Mouse (Mus musculus): Measurements from ENCODE around the gene Slc2a4. TPM values are rescaled to one million over a fixed set of nuclear protein-coding genes. Genes with fewer than 3 reads are reported as not detected.
"Not testable (repeated sequence)": the region's sequence is repeated elsewhere in the genome, so short reads cannot be mapped to it uniquely, and the experiment has no call there.

Slc2a4 gene
- polyA plus RNA-seq, 1 experiment from 2014 or later = 3.1 TPM

DNA sequence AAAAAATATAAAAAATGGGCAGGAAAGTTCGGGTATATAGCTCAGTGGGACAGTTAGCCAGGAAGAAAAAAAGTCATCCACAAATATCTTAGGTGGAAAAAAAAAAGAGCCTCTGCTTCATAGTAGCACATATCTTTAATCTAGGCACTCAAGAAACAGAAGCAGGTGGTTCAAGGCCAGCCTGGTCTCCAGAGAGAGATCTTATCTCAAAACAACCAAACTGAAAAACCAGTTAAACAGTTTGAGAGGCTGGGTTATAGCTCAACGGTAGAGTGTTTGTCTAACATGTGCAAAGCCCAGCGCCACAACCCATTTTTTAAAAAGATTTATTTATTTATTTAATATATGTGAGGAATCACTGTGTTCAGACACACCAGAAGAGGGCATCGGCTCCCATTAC is 14.9 kb downstream of the Slc2a4 start:
- ATAC-seq = no peak
- peaks cover 4% of the 10 kb centered on the region; the same call in 1 of the 2 replicates for H3K4me1 ChIP-seq (ENCODE audit: control insufficient read depth, insufficient read depth, low read length)
- no peak overlapping the region for H3K27ac ChIP-seq (ENCODE audit: low read length)
- WGBS = 78% methylated on average over 4 of the region's 4 CpGs
- no peak overlapping the region for H3K9ac ChIP-seq (ENCODE audit: low read depth, low read length)
- no peak overlapping the region for H3K4me3 ChIP-seq (ENCODE audit: low read depth, low read length)
- no peak overlapping the region for H3K4me2 ChIP-seq (ENCODE audit: low read length)
- no peaks in the 10 kb centered on the region for H3K36me3 ChIP-seq (ENCODE audit: control insufficient read depth, insufficient read depth, low read length)
- H3K9me3 ChIP-seq (replicated peaks; ENCODE audit: control insufficient read depth, low read length, poor library complexity, severe bottlenecking) = no peaks in the 10 kb centered on the region
- peaks cover 13% of the 10 kb centered on the region for H3K27me3 ChIP-seq (ENCODE audit: control insufficient read depth, insufficient read depth, low read depth, low read length)

DNA sequence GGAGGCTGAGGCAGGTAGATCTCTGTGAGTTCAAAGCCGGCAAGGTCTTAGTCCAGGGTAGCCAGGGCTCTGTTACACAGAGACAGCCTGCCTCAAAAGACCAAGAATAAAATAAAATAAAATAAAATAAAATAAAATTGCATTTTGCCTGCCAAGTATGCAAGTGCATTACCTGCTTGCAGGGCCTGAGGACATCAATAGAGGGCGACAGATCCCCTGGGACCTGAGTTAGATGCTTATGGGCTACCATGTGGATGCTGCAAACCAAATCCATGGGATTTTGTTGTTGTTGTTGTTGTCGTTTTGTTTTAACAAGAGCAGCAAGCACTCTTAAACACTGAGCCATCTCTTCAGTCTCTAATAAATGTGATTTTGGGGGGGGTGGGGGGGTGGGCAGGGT is 15.7 kb downstream of the Slc2a4 start:
- 35% methylated on average over 3 of the region's 3 CpGs for WGBS
- Histone ChIP-seq H3K4me3 (ENCODE audit: low read depth, low read length) (no peak overlapping the region), H3K9me3 (replicated peaks; ENCODE audit: control insufficient read depth, low read length, poor library complexity, severe bottlenecking) (no peaks in the 10 kb centered on the region), H3K4me1 (ENCODE audit: control insufficient read depth, insufficient read depth, low read length) (peaks cover 4% of the 10 kb centered on the region; the same call in 1 of the 2 replicates), H3K27me3 (ENCODE audit: control insufficient read depth, insufficient read depth, low read depth, low read length) (peaks cover 6% of the 10 kb centered on the region), H3K36me3 (ENCODE audit: control insufficient read depth, insufficient read depth, low read length) (no peaks in the 10 kb centered on the region), H3K27ac (ENCODE audit: low read length) (no peak overlapping the region), H3K9ac (ENCODE audit: low read depth, low read length) (no peak overlapping the region), H3K4me2 (ENCODE audit: low read length) (no peak overlapping the region)
- ATAC-seq = no peak

DNA sequence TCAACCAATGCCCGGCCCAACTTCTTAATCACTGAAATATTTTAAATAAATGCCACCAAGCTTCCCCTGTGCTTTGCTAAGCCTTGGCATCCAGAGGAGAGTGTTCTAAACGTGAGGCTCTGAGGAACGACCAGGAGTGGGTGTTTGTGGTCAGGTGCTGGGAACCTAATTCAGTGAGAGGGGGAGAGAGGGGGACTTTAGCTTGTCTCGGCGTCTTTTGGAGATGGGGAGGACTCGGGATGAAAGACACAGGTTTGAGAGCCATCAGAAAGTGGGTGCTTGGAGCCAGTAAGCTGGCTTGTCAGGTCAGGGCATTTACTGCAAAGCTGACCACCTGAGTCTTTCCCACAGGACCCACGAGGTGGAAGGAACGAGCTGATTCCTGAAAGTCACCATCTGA is 16.2 kb downstream of the Slc2a4 start:
- Histone ChIP-seq H3K36me3 (ENCODE audit: control insufficient read depth, insufficient read depth, low read length) (no peaks in the 10 kb centered on the region), H3K4me3 (ENCODE audit: low read depth, low read length) (no peak overlapping the region), H3K9ac (ENCODE audit: low read depth, low read length) (no peak overlapping the region), H3K27me3 (ENCODE audit: control insufficient read depth, insufficient read depth, low read depth, low read length) (peaks cover 1% of the 10 kb centered on the region), H3K4me1 (ENCODE audit: control insufficient read depth, insufficient read depth, low read length) (peaks cover 4% of the 10 kb centered on the region; the same call in 1 of the 2 replicates), H3K9me3 (replicated peaks; ENCODE audit: control insufficient read depth, low read length, poor library complexity, severe bottlenecking) (no peaks in the 10 kb centered on the region), H3K4me2 (ENCODE audit: low read length) (no peak overlapping the region), H3K27ac (ENCODE audit: low read length) (no peak overlapping the region)
- WGBS = 79% methylated on average over 8 of the region's 8 CpGs
- ATAC-seq = no peak

DNA sequence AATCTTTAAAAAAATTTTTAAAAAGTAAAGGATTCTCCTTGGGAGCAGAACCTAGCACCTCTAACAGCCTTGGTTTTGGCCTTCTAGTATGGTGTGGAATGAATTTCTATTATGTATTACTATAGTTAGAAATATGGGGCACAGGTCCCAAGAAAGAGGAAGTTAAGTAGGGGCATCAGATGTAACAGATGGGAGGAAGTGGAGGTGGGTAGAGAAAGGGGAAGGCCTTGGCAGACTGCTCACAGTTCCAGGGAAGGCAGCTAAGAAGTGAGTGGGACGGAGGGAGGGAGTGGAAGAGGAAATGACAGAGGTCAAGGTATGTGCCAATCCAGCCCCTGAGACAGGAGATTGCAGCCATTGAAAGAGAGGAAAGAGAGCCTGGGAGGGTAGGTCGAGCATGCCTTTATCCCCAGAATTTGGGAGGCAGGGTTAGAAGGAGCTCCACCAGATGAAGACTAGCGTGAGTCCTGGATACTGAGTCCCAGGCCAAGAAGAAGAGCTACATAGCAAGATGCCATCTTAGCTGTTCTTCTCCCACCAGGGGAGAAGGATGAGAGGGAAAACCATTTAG is 16.9 kb downstream of the Slc2a4 start:
- Histone ChIP-seq H3K27ac (ENCODE audit: low read length) (no peak overlapping the region), H3K4me1 (ENCODE audit: control insufficient read depth, insufficient read depth, low read length) (peaks cover 3% of the 10 kb centered on the region; the same call in 1 of the 2 replicates), H3K9ac (ENCODE audit: low read depth, low read length) (no peak overlapping the region), H3K36me3 (ENCODE audit: control insufficient read depth, insufficient read depth, low read length) (no peaks in the 10 kb centered on the region), H3K4me2 (ENCODE audit: low read length) (no peak overlapping the region), H3K27me3 (ENCODE audit: control insufficient read depth, insufficient read depth, low read depth, low read length) (no peaks in the 10 kb centered on the region), H3K4me3 (ENCODE audit: low read depth, low read length) (no peak overlapping the region), H3K9me3 (replicated peaks; ENCODE audit: control insufficient read depth, low read length, poor library complexity, severe bottlenecking) (no peaks in the 10 kb centered on the region)
- ATAC-seq = no peak
- WGBS = 77% methylated on average over 3 of the region's 3 CpGs

DNA sequence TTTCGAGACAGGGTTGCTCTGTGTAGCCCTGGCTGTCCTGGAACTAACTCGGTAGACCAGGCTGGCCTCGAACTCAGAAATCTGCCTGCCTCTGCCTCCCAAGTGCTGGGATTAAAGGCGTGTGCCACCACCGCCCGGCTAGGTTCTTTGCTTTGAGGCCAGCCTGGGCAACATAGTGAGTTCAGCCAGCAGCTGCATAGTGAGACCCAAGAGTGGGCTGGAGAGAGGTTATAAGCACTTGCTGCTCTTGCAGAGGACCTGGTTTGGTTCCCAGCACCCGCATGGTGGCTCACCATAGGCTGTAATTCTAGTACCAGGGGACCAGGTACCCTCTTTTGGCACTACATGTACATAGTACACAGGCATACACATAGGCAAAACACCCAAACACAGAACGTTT is 17.8 kb downstream of the Slc2a4 start:
- not testable (repeated sequence) for H3K4me2 ChIP-seq (ENCODE audit: low read length); H3K4me1 ChIP-seq (ENCODE audit: control insufficient read depth, insufficient read depth, low read length); H3K9me3 ChIP-seq (replicated peaks; ENCODE audit: control insufficient read depth, low read length, poor library complexity, severe bottlenecking); H3K36me3 ChIP-seq (ENCODE audit: control insufficient read depth, insufficient read depth, low read length); H3K27ac ChIP-seq (ENCODE audit: low read length); H3K27me3 ChIP-seq (ENCODE audit: control insufficient read depth, insufficient read depth, low read depth, low read length); H3K9ac ChIP-seq (ENCODE audit: low read depth, low read length); H3K4me3 ChIP-seq (ENCODE audit: low read depth, low read length); ATAC-seq
- 82% methylated on average over 8 of the region's 8 CpGs for WGBS

DNA sequence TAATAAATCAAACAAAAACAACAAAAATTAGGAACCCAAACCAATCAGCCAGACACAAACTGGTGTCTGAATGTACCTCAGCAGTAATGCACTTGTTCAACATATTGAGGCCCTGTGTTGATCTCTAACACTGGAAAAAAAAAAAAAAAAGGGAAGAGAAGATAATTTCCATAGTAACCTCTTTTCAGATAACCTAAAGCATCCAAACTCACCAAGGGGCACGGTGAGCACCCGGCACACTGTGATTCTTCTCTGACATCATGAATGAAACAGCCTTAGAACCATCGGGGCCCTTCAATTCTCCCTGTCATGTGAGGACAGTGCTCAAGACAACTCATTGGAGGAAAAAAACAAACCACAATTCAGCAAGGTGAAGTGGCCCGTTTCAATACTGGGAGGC is 18.3 kb downstream of the Slc2a4 start:
- H3K27ac ChIP-seq (ENCODE audit: low read length) = no peak overlapping the region
- H3K4me2 ChIP-seq (ENCODE audit: low read length) = no peak overlapping the region
- no peak for ATAC-seq
- no peaks in the 10 kb centered on the region for H3K27me3 ChIP-seq (ENCODE audit: control insufficient read depth, insufficient read depth, low read depth, low read length)
- no peak overlapping the region for H3K4me3 ChIP-seq (ENCODE audit: low read depth, low read length)
- no peak overlapping the region for H3K9ac ChIP-seq (ENCODE audit: low read depth, low read length)
- no peaks in the 10 kb centered on the region for H3K9me3 ChIP-seq (replicated peaks; ENCODE audit: control insufficient read depth, low read length, poor library complexity, severe bottlenecking)
- H3K36me3 ChIP-seq (ENCODE audit: control insufficient read depth, insufficient read depth, low read length) = no peaks in the 10 kb centered on the region
- H3K4me1 ChIP-seq (ENCODE audit: control insufficient read depth, insufficient read depth, low read length) = peaks cover 3% of the 10 kb centered on the region; the same call in 1 of the 2 replicates
- WGBS = 89% methylated on average over 4 of the region's 4 CpGs

DNA sequence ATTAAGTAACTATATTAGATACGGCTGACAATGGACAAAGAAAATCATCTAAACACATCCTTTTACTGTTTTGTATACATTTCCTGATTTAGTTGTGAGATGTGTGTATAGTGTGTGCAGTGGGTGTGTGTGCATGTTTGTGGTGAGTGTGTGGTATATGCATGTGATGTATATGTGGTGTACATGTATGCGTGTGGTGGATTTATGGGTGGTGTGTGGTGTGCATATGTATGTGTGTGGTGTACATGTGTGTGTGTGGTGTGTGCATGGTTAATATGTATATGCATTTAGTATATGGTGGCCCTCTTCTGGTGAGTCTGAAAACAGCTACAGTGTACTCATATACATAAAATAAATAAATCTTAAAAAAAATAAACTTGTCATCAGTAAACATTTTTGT is 20.5 kb downstream of the Slc2a4 start:
- H3K27me3 ChIP-seq (ENCODE audit: control insufficient read depth, insufficient read depth, low read depth, low read length) = no peaks in the 10 kb centered on the region
- no peak overlapping the region for H3K4me2 ChIP-seq (ENCODE audit: low read length)
- H3K9ac ChIP-seq (ENCODE audit: low read depth, low read length) = no peak overlapping the region
- H3K4me1 ChIP-seq (ENCODE audit: control insufficient read depth, insufficient read depth, low read length) = peaks cover 5% of the 10 kb centered on the region; the same call in 1 of the 2 replicates
- no peaks in the 10 kb centered on the region for H3K9me3 ChIP-seq (replicated peaks; ENCODE audit: control insufficient read depth, low read length, poor library complexity, severe bottlenecking)
- WGBS = 95% methylated on average over 2 of the region's 2 CpGs
- no peak for ATAC-seq
- H3K27ac ChIP-seq (ENCODE audit: low read length) = no peak overlapping the region
- H3K4me3 ChIP-seq (ENCODE audit: low read depth, low read length) = no peak overlapping the region
- H3K36me3 ChIP-seq (ENCODE audit: control insufficient read depth, insufficient read depth, low read length) = no peaks in the 10 kb centered on the region

DNA sequence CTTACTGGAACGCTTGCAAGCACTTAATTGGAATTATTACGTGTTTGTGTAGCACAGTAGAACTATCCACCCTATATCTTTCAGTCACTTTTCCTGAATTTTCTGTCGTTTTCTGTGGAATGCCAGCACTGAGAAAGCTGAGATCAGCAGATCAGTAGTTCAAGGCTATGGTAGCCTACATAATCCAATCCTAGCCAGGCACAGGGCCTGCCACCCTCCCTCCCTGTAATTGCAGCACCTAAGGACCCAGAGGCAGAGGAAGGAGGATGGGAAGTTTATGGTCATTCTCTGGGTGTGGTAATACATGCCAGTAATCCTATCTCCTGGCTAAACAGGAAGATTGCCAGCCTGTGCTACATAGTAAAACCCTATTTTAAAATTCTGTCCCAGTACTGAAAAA is 25.2 kb downstream of the Slc2a4 start:
- Histone ChIP-seq H3K9ac (ENCODE audit: low read depth, low read length) (0 out of 2 replicates have a peak overlapping the region, but pooled peaks have one; percentile 46), H3K4me1 (ENCODE audit: control insufficient read depth, insufficient read depth, low read length) (peaks cover 26% of the 10 kb centered on the region), H3K4me2 (ENCODE audit: low read length) (no peak overlapping the region), H3K9me3 (replicated peaks; ENCODE audit: control insufficient read depth, low read length, poor library complexity, severe bottlenecking) (no peaks in the 10 kb centered on the region), H3K27ac (ENCODE audit: low read length) (peak overlapping the region; percentile 29; the same call in 1 of the 2 replicates), H3K4me3 (ENCODE audit: low read depth, low read length) (no peak overlapping the region), H3K36me3 (ENCODE audit: control insufficient read depth, insufficient read depth, low read length) (peaks cover 4% of the 10 kb centered on the region), H3K27me3 (ENCODE audit: control insufficient read depth, insufficient read depth, low read depth, low read length) (no peaks in the 10 kb centered on the region)
- 70% methylated on average over 3 of the region's 3 CpGs for WGBS
- no peak for ATAC-seq

DNA sequence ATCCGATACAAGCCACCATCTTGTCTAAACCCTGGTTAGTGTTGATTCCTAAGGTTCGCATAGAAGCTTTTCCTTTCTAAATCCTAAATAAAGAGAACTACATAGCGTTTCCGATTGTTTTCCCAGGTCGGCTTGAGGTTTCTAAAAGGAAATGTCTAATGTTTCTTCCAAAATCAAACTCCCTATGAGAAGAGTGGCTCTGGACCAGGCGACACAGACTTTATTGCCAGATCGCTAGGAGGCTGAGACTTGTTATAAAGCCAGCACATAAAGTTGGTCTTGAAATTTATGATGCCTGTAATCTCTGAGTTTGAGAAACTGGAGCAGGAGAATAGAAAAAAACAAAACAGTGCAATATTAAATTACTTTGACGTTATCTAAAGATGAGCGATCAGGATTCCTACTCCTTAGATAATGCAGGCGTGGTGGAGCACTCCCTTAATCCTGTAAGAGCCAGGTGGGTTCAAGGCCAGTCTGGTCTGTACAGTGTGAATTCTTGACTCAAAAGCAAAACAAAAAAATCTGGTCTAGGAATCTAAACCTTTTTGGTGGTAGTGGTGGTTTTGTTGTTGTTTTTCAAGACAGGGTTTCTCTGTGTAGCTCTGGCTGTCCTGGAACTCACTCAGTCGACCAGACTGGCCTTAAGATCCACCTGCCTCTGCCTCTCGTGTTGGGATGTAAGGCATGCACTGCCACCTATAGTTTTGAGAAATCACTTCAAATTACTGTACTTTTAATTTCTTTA is 25.8 kb downstream of the Slc2a4 start:
- Histone ChIP-seq H3K9me3 (replicated peaks; ENCODE audit: control insufficient read depth, low read length, poor library complexity, severe bottlenecking) (no peaks in the 10 kb centered on the region), H3K4me3 (ENCODE audit: low read depth, low read length) (peak overlapping the region; percentile 56)
- no peak for ATAC-seq

More for the DNA sequence above, 25.8 kb downstream of the Slc2a4 start:
- WGBS = 3% methylated on average over 12 of the region's 12 CpGs
- Histone ChIP-seq H3K27ac (ENCODE audit: low read length) (peak overlapping the region; percentile 94), H3K4me1 (ENCODE audit: control insufficient read depth, insufficient read depth, low read length) (peaks cover 26% of the 10 kb centered on the region), H3K27me3 (ENCODE audit: control insufficient read depth, insufficient read depth, low read depth, low read length) (no peaks in the 10 kb centered on the region), H3K36me3 (ENCODE audit: control insufficient read depth, insufficient read depth, low read length) (peaks cover 10% of the 10 kb centered on the region), H3K9ac (ENCODE audit: low read depth, low read length) (peak overlapping the region; percentile 75), H3K4me2 (ENCODE audit: low read length) (peak overlapping the region; percentile 73)
